Mouse (Mus musculus): Measurements from ENCODE around the gene Serpina3k.
A peak's percentile ranks its signal among the peaks of the same experiment; 100 is the strongest.
"Not testable (repeated sequence)": the region's sequence is repeated elsewhere in the genome, so short reads cannot be mapped to it uniquely, and the experiment has no call there.

Gene Serpina3k

GRCm38 (mm10) chr12:104338226-104338625 lies at the start of gene Serpina3k, which contains the start of gene Serpina3m:
TSS of gene Serpina3k (plus strand) at chr12:104338486.
TSS of gene Serpina3m (plus strand) at chr12:104338486.
- DNase-seq (ENCODE audit: low read depth, low spot score): not testable (repeated sequence)

DNA sequence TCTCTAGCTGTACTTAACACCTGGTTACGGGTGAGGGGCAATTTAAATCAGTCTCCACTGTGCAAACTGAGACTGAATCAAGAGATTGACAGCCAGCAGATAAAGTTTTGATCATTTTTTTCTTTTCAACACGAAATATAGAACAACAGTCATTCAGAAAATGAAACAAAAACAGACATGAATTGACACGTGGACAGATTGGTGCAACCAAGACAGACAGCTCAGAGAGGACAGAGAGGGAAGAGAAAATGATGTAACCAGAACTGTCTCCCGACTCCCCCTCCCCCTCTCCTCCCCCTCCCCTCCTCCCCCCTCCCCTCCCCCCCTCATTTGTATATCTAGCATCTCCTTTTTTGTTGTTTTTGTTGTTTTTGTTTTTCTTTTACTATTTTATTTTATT lies 48.4 kb upstream of the Serpina3k start:
- DNase-seq (ENCODE audit: low read depth, low spot score): no peak

DNA sequence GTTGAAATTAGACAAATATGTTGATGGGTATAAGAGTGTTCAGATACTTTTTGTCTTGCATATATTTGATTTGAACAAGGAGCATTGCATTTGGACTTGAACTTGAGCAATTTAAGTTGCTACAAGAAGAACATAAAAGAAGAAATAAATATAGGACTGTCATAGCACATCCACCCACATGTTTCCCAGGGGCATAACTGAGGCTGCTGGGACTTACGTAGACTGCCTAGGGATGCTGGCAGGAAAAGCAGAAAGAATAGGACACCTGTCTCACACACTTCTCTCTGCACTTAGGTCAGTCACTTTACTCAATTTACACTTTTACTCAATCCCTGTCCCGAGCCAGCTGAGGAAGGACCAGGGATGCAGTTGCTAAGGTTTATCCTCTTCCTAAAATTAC lies 44.3 kb upstream of the Serpina3k start:
- DNase-seq (ENCODE audit: low read depth, low spot score): no peak

GRCm38 (mm10) chr12:104298049-104298448 lies 40.2 kb upstream of the Serpina3k start:
- DNase-seq (ENCODE audit: low read depth, low spot score): no peak

- DNase-seq (ENCODE audit: low read depth, low spot score): no peak
Measured at GRCm38 (mm10) chr12:104305991-104306390, 32.3 kb upstream of the Serpina3k start.

DNA sequence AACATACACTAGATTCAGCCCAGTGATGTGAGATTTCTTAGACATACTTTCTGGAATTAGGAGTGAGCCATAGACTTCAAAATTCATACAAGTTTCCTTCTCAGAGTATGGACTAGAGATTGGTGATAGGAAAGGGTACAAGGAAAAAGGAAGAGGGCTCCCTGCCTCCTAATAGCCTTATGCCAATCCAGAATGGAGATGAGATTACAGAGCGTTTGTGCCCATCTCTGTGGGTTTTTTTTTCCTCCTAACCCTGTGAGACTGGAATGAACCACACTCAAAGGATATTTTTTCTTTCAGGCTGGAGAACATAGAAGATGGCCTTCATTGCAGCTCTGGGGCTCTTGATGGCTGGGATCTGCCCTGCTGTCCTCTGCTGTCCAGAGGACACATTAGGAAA lies 24.0 kb upstream of the Serpina3k start, which contains the start of gene Serpina3j:
Serpina3j (plus strand) TSS at position 301 of the 400 bp plus-strand sequence.
- DNase-seq (ENCODE audit: low read depth, low spot score): no peak

DNA sequence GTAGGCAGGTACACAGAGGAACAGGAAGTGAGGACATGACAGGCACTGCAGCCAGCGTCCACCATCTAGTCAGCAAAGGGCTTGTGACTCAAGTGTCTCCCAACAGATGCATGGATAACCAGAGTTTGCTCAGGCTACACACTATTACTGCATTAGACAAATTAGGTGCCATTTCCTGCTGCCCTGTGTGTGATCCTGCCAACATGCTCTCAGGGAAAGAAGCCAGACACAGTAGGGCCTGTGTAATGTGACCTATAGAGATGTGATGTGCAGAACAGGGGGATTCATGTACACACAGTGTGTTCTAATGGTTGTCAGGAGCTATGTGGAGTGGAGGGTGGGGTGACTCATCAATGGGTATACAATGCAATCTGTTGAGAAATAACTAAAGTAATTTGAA lies 15.8 kb upstream of the Serpina3k start:
- no peak for DNase-seq (ENCODE audit: low read depth, low spot score)

DNA sequence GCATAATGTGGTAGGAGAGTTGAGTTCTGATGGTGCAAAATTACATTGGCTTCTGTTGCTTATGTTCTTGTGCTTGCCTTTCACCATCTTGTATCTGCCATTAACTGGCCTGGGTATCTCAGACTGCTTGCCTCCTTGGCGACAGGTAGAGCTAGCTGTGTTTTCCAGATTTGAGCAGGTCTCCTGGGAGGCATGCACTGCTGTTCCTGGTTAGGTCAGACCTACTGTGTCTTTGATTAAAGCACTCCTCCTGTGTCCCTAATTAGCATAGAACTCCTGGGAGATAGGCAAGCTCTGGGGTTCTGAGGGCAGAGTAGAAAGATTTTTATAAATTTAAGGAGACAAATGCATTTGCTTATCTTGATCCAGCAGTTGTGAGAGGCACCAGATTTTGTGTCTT lies 6.6 kb upstream of the Serpina3k start:
- no peak for DNase-seq (ENCODE audit: low read depth, low spot score)

GRCm38 (mm10) chr12:104336873-104337272 lies 1.4 kb upstream of the Serpina3k start:
- DNase-seq (ENCODE audit: low read depth, low spot score): not testable (repeated sequence)

- no peak for DNase-seq (ENCODE audit: low read depth, low spot score)
Measured at GRCm38 (mm10) chr12:104338705-104339104, 419 bp downstream of the Serpina3k start.

DNA sequence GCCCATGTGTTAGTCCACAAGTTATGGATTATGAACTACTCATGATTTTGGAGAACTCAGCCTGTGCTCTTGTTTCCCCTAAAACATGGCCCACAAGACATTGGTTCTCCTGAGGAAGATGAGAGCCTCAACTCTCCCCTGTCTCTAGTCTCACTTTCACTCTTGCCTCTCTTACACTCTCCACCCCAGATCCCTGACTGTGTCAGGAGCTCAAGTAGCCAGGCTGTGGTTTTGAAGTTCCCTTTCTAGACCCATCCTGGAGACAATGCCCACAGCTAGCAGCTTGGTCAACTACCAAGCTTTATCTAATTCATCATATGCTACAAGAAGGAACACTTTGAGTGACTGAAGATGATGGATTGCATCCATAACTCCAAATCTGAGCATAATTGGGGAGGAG lies 4.2 kb downstream of the Serpina3k start:
- not testable (repeated sequence) for DNase-seq (ENCODE audit: low read depth, low spot score)

- DNase-seq (ENCODE audit: low read depth, low spot score): no peak
Measured at GRCm38 (mm10) chr12:104345181-104345580, 6.9 kb downstream of the Serpina3k start.

- no peak for DNase-seq (ENCODE audit: low read depth, low spot score)
Measured at GRCm38 (mm10) chr12:104345707-104346106, 7.4 kb downstream of the Serpina3k start.

GRCm38 (mm10) chr12:104347091-104347490 lies 8.8 kb downstream of the Serpina3k start:
- no peak for DNase-seq (ENCODE audit: low read depth, low spot score)

GRCm38 (mm10) chr12:104351812-104352211 lies 13.5 kb downstream of the Serpina3k start:
- DNase-seq (ENCODE audit: low read depth, low spot score): peak; percentile 54

- DNase-seq (ENCODE audit: low read depth, low spot score): no peak
Measured at GRCm38 (mm10) chr12:104356006-104356405, 17.7 kb downstream of the Serpina3k start.

DNA sequence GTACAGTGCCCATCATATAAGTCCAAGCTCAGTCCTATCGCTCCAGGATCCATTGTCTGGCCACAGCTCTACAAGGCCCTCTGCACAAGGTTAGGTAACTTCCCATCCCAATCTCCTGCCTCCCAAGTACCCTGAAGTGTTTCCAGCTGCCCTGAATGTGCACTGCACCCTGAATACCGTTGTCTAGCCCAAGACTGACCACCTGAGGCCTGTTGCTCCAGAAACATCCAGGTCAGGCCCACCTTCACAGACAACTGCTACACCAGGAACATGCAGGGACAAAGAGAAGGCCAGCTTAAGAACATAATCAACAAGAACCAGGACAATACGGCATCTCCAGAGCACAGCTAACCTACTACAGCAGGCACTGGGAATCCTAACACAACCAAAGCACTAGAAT lies 31.7 kb downstream of the Serpina3k start:
- DNase-seq (ENCODE audit: low read depth, low spot score): no peak

DNA sequence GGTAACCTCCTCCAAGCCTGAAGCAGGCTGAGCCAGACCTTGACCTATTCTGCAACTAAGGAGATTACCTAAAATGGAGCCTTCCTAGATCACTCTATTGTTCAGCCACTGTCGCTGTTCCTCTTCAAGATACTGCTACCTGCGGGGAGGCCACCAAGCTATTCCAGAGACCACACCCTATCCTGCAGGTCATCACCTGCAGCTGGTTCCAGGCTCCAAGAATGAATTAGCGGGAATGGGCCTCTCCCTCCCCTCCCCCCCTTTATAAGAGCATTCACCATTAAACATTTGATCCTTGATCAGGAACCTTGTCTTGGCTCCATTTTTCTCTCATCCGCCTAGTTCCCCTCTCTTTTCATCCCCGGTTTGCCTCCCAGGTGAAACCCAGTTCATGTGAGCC lies 38.9 kb downstream of the Serpina3k start:
- DNase-seq (ENCODE audit: low read depth, low spot score): peak; percentile 12

- not testable (repeated sequence) for DNase-seq (ENCODE audit: low read depth, low spot score)
Measured at GRCm38 (mm10) chr12:104378351-104378750, 40.1 kb downstream of the Serpina3k start.

- peak; percentile 33 for DNase-seq (ENCODE audit: low read depth, low spot score)
Measured at GRCm38 (mm10) chr12:104378815-104379214, 40.5 kb downstream of the Serpina3k start.

- no peak for DNase-seq (ENCODE audit: low read depth, low spot score)
Measured at GRCm38 (mm10) chr12:104379856-104380255, 41.6 kb downstream of the Serpina3k start.

DNA sequence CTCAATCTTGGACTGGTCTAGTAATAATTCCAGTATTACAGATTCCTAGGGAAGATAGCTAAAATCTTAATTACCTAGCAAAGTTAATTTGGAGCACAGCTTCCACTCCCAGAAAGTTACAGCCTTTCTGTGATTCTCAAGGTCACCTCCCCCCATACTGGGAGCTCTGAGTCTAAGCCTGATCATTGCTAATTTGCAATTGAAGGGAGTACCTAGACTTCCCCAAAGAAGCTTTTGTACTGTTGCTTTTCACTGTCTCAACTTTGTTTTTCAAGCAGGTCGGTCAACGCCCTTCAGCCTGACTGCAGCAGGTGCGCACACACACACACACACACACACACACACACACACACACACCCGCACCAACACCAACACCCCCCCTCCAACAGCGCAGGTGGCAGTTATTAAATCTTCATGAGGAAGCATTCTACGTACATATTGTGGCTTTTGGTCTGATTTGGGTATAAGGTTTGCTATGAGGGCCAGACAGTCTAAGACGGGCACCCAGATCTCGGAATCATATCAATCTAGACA lies 42.9 kb downstream of the Serpina3k start:
- DNase-seq (ENCODE audit: low read depth, low spot score): peak; percentile 57

DNA sequence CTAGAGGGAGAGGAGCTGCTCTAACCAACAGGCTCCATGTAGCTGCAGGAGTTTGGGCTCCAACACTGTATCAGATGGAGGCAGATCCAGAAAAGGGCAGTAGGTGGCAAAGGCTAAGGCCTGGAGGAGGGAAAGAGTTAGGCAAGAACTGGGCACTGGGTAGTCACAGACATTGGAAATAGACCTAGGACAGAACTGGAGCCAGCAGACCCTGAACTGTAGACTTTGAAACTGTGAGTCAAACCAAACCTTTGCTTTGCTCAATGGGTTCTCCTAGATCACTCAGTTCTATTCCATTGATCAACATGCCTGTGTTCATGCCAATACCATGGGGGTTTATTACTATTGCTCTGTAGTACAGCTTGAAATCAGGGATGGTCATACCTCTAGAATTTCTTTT lies 47.7 kb downstream of the Serpina3k start:
- not testable (repeated sequence) for DNase-seq (ENCODE audit: low read depth, low spot score)

GRCm38 (mm10) chr12:104386878-104387277 lies 48.6 kb downstream of the Serpina3k start:
- not testable (repeated sequence) for DNase-seq (ENCODE audit: low read depth, low spot score)
